Mouse (Mus musculus): ENCODE results near the gene Tnnt3. TPM values are rescaled to one million over a fixed set of nuclear protein-coding genes. Genes with fewer than 3 reads are reported as not detected.

The Tnnt3 gene
- total and polyA plus RNA-seq, 3 experiments, result 3.1 to 13.3 (median 4.1) TPM

DNA sequence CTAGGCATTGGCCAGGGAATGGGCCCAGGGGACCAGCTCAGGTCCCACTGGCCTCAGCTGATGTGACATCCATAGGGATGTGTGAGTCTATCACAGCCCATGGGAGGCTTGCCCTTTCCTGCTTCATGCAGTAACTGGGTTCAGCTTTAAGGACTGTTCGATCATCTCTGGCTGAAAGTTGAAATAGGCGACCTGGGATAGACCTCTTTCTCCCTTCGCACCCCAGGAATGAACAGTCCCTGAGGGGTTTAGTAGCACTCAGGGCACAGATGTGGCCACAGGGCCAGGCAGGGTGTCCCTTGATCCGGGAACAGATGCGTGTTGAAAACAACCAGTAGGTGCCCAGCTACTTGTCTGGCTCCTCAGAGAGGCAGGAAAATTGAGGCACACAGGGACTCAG, 22.4 kb upstream of the Tnnt3 start:
- no peak for TF ChIP-seq KAT2A (IDR thresholded peaks at IDR 0.05; ENCODE audit: insufficient replicate concordance, low read length)
- TF ChIP-seq USF2 (conservative IDR thresholded peaks at IDR 0.05; ENCODE audit: low read depth, low read length), result no peak
- no peak for TF ChIP-seq ZNF384 (IDR thresholded peaks at IDR 0.05; ENCODE audit: low read depth, low read length)
- TF ChIP-seq JUND (conservative IDR thresholded peaks at IDR 0.05; ENCODE audit: low read depth, low read length), result no peak
- no peak for TF ChIP-seq SMC3 (IDR thresholded peaks at IDR 0.05; ENCODE audit: low read depth, low read length)
- TF ChIP-seq SIN3A (IDR thresholded peaks at IDR 0.05; ENCODE audit: low read length), result no peak
- TF ChIP-seq MAFK (IDR thresholded peaks at IDR 0.05; ENCODE audit: insufficient replicate concordance, low read length), result no peak
- TF ChIP-seq ZKSCAN1 (IDR thresholded peaks at IDR 0.05; ENCODE audit: borderline replicate concordance, low read depth, low read length), result no peak
- no peak for TF ChIP-seq TBP (conservative IDR thresholded peaks at IDR 0.05; ENCODE audit: low read depth, low read length)
- no peak for TF ChIP-seq E2F4 (IDR thresholded peaks at IDR 0.05; ENCODE audit: insufficient replicate concordance, low read depth, low read length)
- TF ChIP-seq MEF2A (IDR thresholded peaks at IDR 0.05; ENCODE audit: borderline replicate concordance, low read depth, low read length), result no peak
- no peak for TF ChIP-seq RAD21 (IDR thresholded peaks at IDR 0.05; ENCODE audit: low read depth, low read length)
- TF ChIP-seq EP300 (IDR thresholded peaks at IDR 0.05; ENCODE audit: low read length), result no peak
- no peak for TF ChIP-seq GABPA (IDR thresholded peaks at IDR 0.05; ENCODE audit: insufficient replicate concordance, low read depth, low read length)
- TF ChIP-seq PAX5 (IDR thresholded peaks at IDR 0.05; ENCODE audit: low read length), result no peak
- no peak for TF ChIP-seq POLR2AphosphoS2 (IDR thresholded peaks at IDR 0.05; ENCODE audit: low read depth, low read length)
- no peak overlapping the region for H3K27ac ChIP-seq (ENCODE audit: insufficient read depth, low read depth)
- no peak overlapping the region for H3K4me3 ChIP-seq (replicated peaks in 1 of 3; ENCODE audit: low read depth in 2 of 3, low read length in 2 of 3, poor library complexity in 1 of 3)
- H3K27me3 ChIP-seq (replicated peaks), result no peaks in the 10 kb centered on the region
- no peaks in the 10 kb centered on the region for H3K9me3 ChIP-seq (replicated peaks; ENCODE audit: low read length)
- peaks cover 2 to 87% of the 10 kb centered on the region in 2 experiments; a peak in 2 of 4 replicates for H3K4me1 ChIP-seq (ENCODE audit: control insufficient read depth in 1 of 2, insufficient read depth in 2 of 2)
- dilution Hi-C loops (cut with MboI; ENCODE audit: extremely low pct_ligation_motif_present, extremely low pct_unique_long_range_greater_than_20kb, low sequenced_read_pairs) (no loop called here), in situ Hi-C loops (cut with MboI; ENCODE audit: low pct_ligation_motif_present, low pct_unique_long_range_greater_than_20kb, low sequenced_read_pairs) (no loop called here)
- H3K9ac ChIP-seq (ENCODE audit: insufficient read depth, low read depth), result no peak overlapping the region
- H3K79me2 ChIP-seq (replicated peaks; ENCODE audit: control insufficient read depth, extremely low read depth, insufficient read depth, poor library complexity, severe bottlenecking), result peaks cover 31% of the 10 kb centered on the region
- DNase-seq (ENCODE audit: extremely low read depth), result no peak
- H3K4me2 ChIP-seq (ENCODE audit: insufficient read depth, low read depth, poor library complexity, severe bottlenecking), result no peak overlapping the region
- peaks cover 66 to 100% of the 10 kb centered on the region in 2 experiments for H3K36me3 ChIP-seq (replicated peaks in 1 of 2; ENCODE audit: control insufficient read depth in 1 of 2, insufficient read depth in 1 of 2, low read length in 1 of 2)

DNA sequence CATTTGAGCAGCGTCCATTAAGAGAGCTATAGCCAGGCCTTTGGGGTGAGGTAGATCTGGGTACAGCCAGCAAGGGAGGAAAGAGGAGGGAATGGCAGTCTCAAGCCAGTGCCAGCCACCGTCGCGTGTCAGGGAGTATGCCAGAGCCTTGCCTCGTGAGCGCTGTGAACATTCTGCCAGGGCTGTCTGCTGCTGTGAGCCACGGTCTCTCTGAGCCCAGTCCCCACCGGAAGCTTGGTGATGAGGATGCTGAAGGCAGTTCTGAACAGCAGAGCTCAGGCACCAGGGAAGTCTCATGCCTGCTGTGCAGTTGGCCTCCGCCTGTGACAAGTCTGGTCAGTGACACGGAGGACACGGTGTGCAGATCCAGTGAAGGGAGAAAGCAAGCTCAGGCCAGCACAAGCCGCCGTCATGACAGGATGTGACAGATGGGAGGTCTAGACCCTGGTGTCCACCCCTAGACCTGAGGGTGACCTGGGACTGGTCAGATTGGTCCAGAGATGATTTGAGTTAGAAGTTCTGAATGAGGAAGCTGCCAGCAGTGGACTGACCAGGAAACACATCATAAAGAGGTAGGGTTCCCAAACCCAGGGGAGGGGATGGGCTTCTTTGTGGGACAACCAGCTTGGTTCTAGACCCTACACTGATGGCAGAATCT, 21.7 kb upstream of the Tnnt3 start:
- in situ Hi-C loops (cut with MboI; ENCODE audit: low pct_ligation_motif_present, low pct_unique_long_range_greater_than_20kb, low sequenced_read_pairs) (no loop called here), dilution Hi-C loops (cut with MboI; ENCODE audit: extremely low pct_ligation_motif_present, extremely low pct_unique_long_range_greater_than_20kb, low sequenced_read_pairs) (no loop called here)
- TF ChIP-seq HCFC1 (IDR thresholded peaks at IDR 0.05; ENCODE audit: low read depth, low read length), result no peak
- no peak for TF ChIP-seq ZKSCAN1 (IDR thresholded peaks at IDR 0.05; ENCODE audit: borderline replicate concordance, low read depth, low read length)
- TF ChIP-seq NELFE (IDR thresholded peaks at IDR 0.05; ENCODE audit: low read depth, low read length), result no peak
- TF ChIP-seq ZNF384 (IDR thresholded peaks at IDR 0.05; ENCODE audit: low read depth, low read length), result no peak
- no peak for TF ChIP-seq UBTF (IDR thresholded peaks at IDR 0.05; ENCODE audit: low read depth, low read length)
- TF ChIP-seq USF1 (IDR thresholded peaks at IDR 0.05; ENCODE audit: low read depth, low read length), result no peak
- Histone ChIP-seq H3K27ac (ENCODE audit: insufficient read depth, low read depth) (no peak overlapping the region), H3K36me3 (replicated peaks in 1 of 2; ENCODE audit: control insufficient read depth in 1 of 2, insufficient read depth in 1 of 2, low read length in 1 of 2) (peaks cover 61 to 100% of the 10 kb centered on the region in 2 experiments), H3K79me2 (replicated peaks; ENCODE audit: control insufficient read depth, extremely low read depth, insufficient read depth, poor library complexity, severe bottlenecking) (peaks cover 27% of the 10 kb centered on the region), H3K4me1 (ENCODE audit: control insufficient read depth in 1 of 2, insufficient read depth in 2 of 2) (peaks cover 2 to 86% of the 10 kb centered on the region in 2 experiments; a peak in 2 of 4 replicates), H3K9me3 (replicated peaks; ENCODE audit: low read length) (no peaks in the 10 kb centered on the region), H3K9ac (ENCODE audit: insufficient read depth, low read depth) (no peak overlapping the region), H3K4me3 (replicated peaks in 1 of 3; ENCODE audit: low read depth in 2 of 3, low read length in 2 of 3, poor library complexity in 1 of 3) (no peak overlapping the region), H3K4me2 (ENCODE audit: insufficient read depth, low read depth, poor library complexity, severe bottlenecking) (no peak overlapping the region), H3K27me3 (replicated peaks) (no peaks in the 10 kb centered on the region)
- DNase-seq (ENCODE audit: extremely low read depth), result no peak

All from CH12.LX (cell line).